Mouse (Mus musculus): ENCODE measurements around the gene Rnf150.

GRCm38 (mm10) chr8:83140068-83140467 is 276.9 kb downstream of the Rnf150 start:
- TF ChIP-seq CTCF (IDR thresholded peaks at IDR 0.05; ENCODE audit: control insufficient read depth, insufficient read depth, low read length) = no peak
- TF ChIP-seq POLR2A (IDR thresholded peaks at IDR 0.05; ENCODE audit: borderline replicate concordance, control insufficient read depth, low read depth, low read length) = no peak
